Mouse (Mus musculus) left cerebral cortex, adult 11 months (tissue): ENCODE measurements around the gene Gm11596.
"Not testable (repeated sequence)": the region's sequence is repeated elsewhere in the genome, so short reads cannot be mapped to it uniquely, and the experiment has no call there.

Experiments
- DNase-seq: peaks from one replicate; pipeline ENCODE4 v3.0.0; 2022; ENCODE audit warnings: low spot score

Gene Gm11596

GRCm38 (mm10) chr11:99793367-99793766 is at the start of gene Gm11596:
Gm11596 (minus strand) TSS chr11:99793467.
- no peak for DNase-seq

- no peak for DNase-seq
Observed at GRCm38 (mm10) chr11:99842185-99842584, 48.9 kb upstream of the Gm11596 start.

- DNase-seq, result no peak
Observed at GRCm38 (mm10) chr11:99837966-99838365, 44.7 kb upstream of the Gm11596 start, which contains the start of gene 2300003K06Rik. 2300003K06Rik (minus strand) TSS chr11:99838066.

- not testable (repeated sequence) for DNase-seq
Observed at GRCm38 (mm10) chr11:99815566-99815965, 22.3 kb upstream of the Gm11596 start, which contains the start of gene Gm11564. Gm11564 (minus strand) TSS chr11:99815666.

GRCm38 (mm10) chr11:99809792-99810191 is 16.5 kb upstream of the Gm11596 start, which contains the start of gene Krtap4-13:
Krtap4-13 (minus strand) TSS chr11:99809892.
- DNase-seq, result not testable (repeated sequence)

GRCm38 (mm10) chr11:99804346-99804745 is 11.1 kb upstream of the Gm11596 start, which contains the start of gene Gm11554:
Gm11554 (minus strand) TSS chr11:99804446.
- DNase-seq, result not testable (repeated sequence)

- DNase-seq, result not testable (repeated sequence)
Observed at GRCm38 (mm10) chr11:99798832-99799231, 5.6 kb upstream of the Gm11596 start, which contains the start of gene Gm11569. Gm11569 (minus strand) TSS chr11:99798932.

- DNase-seq, result not testable (repeated sequence)
Observed at GRCm38 (mm10) chr11:99784900-99785299, 8.4 kb downstream of the Gm11596 start, which contains the start of gene Krtap4-9. Krtap4-9 (plus strand) TSS chr11:99785200.

- DNase-seq, result no peak
Observed at GRCm38 (mm10) chr11:99780604-99781003, 12.7 kb downstream of the Gm11596 start, which contains the start of gene Krtap4-8. Krtap4-8 (minus strand) TSS chr11:99780704.

GRCm38 (mm10) chr11:99778401-99778800 is 14.9 kb downstream of the Gm11596 start:
- no peak for DNase-seq

- DNase-seq, result not testable (repeated sequence)
Observed at GRCm38 (mm10) chr11:99772813-99773212, 20.5 kb downstream of the Gm11596 start, which contains the start of gene Gm11595. Gm11595 (minus strand) TSS chr11:99772913.

GRCm38 (mm10) chr11:99768410-99768809 is 24.9 kb downstream of the Gm11596 start:
- DNase-seq, result no peak

GRCm38 (mm10) chr11:99758877-99759276 is 34.4 kb downstream of the Gm11596 start:
- no peak for DNase-seq

GRCm38 (mm10) chr11:99743985-99744384 is 49.3 kb downstream of the Gm11596 start:
- no peak for DNase-seq
